Mouse (Mus musculus) liver, postnatal 0 days (tissue): ENCODE measurements at regions not wholly inside any gene's neighbourhood (a gene's known extent, or its start where the extent isn't known, plus 50 kb on each side); places are given as distances from the start of the nearest gene placed in this dataset.

Experiments
- CTCF ChIP-seq: sonication (generic); IDR thresholded peaks from 2 replicates; pipeline ENCODE4 v1.5.1; 2016; ENCODE audit warnings: antibody characterized with exemption, low read depth
- EP300 ChIP-seq: IDR thresholded peaks from 2 replicates; pipeline ENCODE4 v1.6.1; 2016; ENCODE audit warnings: antibody characterized with exemption, low read depth, mild to moderate bottlenecking

DNA sequence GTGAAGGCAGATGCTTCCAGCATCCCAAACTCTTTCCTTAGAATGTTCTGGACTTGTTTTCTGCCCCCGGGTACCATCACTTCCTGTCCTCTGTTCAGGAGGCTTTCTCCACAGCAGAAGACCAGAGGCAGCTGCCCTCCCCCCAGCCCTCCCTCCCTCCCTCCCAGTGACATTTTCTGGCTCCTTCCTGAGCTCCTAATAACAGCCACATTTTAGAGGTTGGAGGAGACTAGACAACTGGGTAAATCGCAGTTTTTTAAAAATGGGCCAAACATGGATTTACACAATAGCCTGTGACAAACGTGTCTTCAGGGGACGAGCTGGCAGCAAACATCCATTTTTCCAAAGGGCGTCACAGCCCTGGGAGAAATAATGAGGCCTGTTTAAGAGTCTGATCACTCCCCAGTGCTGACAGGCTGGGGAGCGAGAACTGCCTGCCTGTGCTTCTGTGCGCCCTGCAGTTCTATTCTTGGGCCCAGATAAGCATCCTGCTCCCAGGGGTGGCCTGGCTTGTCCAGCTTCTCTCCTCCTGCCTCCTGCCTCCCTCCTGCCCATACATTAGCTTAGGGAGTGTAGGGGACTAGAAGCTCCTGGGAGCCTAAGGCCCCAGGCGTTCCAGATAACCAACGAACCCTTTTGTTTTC is 299.7 kb downstream of the Matn1 start:
- TF ChIP-seq CTCF (no peak), EP300 (no peak)
